Mouse (Mus musculus): Measurements from ENCODE around the gene Erlec1.

DNA sequence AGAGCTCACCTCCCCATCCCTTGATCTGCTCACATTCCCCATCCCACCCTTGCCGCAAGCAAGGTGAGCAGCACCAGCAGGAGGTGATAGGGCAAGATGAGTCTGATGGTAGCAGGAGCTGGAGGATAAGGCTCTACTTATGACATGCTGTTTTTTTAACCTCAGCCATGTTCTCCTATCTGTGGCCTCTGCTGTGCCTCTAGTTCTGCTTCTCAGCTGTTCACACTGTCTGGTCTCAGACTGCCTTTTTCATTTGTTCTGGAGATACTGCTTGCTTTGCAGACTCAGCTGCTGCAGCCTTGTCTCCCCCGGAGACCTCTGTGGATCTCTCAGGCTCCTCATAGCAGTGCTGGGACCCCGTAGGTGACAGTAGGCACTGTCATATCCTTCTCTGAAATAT lies 30.9 kb downstream of the Erlec1 start:
- no peak for TF ChIP-seq CTCF (IDR thresholded peaks at IDR 0.05; ENCODE audit: control insufficient read depth, insufficient read depth, low read length)
- TF ChIP-seq POLR2A (IDR thresholded peaks at IDR 0.05; ENCODE audit: borderline replicate concordance, control insufficient read depth, low read depth, low read length): no peak
